Mouse (Mus musculus): Measurements from ENCODE around the gene Bag6.

The Bag6 gene

DNA sequence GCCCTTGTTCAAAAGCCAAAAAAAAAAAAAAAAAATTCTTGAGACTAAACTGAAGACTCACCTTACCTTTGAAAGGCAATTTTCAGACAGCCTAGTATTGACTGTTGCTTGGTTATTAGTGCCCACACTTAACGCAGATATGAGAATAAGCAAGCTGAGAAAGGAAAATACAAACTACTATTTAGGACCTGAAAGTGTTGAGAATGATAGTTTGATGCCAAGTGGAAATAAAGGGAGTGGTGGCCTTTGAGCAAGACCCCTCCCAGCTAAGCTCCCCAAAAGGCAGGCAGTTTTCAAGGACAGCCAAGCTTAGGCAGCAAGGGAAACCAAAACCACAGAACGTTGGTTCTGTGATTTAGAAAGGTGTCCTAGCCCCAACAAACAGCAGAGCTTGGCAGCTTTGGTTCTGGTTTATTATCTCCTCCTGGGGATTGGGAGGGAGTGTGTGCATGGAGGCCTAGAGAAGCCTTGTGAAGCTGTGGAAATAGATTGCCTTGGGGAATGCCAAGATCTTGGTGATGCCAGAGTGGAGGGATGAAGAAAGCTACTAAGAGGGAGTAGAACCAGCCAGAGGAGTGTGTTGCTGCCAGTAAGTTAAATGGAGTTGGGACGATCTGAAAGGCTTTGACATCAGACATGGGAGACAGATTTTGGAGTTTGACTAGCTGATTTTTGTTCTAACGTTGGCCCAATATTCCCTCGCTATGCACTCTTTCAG is 13.1 kb downstream of the Bag6 start:
- no peak for DNase-seq

DNA sequence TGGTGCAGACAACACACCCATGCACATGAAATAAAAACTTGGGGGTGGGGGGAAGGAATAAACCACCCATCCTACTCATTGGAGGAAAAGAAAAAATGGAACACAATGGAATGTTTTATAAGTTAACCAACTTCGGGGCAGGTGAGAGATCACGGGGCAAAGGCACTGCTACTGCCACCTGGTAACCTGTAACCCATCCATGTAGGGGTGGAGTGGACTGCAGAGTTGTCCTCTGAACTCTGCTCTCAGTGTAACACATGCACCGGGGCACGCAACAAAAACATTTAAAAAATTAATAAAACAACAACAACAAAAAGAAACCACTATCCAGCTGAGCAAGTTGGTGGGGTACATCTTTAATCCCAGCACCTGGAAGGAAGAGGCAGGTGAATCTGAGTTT is 17.1 kb downstream of the Bag6 start:
- no peak for DNase-seq

DNA sequence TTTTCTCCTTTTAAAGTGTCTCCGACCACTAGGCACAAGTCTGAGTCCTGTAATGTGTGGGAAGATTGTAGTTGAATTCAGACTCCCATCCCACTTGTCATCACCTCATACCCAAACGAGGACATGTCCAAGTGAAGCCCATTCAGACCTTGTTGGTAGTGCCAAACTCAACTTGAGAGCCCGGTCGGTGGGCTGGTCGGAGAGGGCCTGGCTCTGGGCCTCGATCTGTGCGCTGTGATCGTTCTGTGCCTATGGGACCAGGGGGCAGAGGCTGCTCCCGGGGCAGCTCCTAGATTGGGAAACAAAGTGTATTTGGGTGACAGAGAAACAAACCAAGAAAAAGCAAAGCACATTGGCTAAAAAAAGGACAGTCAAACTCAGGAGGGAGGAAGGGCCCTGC is 18.1 kb downstream of the Bag6 start:
- DNase-seq = no peak

DNA sequence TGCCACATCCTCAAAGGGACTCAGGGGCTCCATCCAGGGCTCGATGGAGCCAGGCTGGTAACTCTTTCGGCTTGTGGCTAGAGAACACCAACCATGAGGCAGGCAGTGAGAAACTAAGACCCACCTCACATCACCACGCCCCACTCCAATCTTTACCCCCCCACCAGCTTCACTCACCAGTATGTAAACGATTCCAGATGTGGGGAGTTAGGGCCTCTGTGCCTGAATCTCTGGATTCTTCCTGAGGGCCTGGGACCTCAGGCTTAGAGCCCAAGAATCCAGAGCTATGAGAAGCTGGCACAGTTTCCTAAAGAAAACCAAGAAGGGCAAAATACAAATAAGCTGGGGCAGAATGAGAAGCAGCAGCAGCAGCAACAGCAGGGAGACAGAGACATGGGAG is 19.0 kb downstream of the Bag6 start:
- DNase-seq = no peak

DNA sequence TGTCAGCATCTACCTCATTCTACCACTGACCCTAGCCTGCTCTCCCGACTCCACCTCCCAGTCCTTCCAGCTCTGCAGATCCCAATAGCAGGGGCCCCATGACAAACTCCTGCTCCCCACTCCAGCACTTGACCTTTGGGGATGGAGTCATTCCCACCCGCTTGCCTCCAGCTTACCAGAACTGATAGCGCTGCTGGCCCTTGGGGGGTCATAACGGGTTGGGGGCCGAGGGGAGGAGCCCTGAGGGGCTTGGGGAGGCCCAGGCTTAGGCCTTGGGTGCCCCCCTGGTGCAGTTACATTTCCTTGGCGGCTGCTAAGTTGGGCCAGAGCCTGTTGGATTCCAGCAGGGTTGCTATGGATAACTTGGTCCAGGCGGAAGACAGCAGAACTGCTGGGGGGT is 19.6 kb downstream of the Bag6 start:
- no peak for DNase-seq

DNA sequence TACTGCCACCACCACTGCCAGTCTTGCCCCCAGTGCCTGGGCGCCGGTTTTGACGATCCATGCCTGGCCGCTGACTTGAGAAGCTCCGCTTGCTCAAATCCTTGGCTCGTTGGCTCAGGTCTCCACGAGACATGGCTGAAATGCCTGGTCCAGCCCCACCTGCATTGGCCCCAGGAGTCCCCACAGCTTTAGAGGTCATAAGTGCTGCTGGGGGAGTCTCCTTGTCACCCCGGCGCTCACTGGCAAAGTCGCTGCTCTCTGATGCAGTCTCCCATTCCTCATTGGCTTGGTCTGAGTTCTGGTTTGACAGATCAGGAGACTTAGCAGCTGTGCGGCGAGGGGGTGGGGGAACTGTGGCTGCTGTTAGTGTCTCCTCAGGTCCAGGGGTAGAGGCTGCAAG is 20.5 kb downstream of the Bag6 start:
- DNase-seq = no peak

DNA sequence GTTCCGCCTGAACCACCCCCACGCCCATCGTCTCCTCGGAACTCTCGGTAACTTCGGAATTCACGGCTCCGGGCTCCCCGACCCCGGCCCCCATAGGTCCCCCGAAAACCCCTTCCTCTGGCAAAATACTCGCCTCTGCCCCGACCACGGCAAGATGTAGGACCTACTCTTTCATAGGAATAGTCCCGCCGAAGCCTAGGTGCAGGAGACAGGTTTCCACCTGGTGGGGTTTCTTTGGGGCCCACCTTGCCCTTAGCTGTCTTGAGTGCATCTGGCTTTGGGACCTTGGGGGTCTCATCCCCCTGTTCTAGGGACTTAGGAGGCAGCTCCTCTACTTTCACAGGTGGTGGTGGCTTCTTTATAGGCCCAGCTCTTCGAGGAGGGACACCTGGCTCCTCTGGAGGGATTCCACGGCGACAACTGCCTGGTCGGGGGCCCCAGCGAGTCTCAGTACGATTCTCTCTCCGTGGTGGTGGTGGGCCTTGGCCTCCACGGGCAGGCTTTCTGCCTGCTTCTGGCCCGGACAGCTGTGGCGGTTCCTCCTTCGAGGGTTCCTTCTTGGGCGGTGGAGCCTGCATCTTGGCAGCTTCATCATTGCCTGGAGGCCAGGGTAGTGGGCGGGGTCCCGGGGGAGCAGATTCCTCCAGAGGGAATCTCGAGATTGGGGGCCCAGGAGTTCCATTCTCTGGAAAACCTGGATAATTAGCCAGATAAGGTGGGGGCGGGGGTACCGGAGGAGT is 21.7 kb downstream of the Bag6 start:
- DNase-seq = no peak

DNA sequence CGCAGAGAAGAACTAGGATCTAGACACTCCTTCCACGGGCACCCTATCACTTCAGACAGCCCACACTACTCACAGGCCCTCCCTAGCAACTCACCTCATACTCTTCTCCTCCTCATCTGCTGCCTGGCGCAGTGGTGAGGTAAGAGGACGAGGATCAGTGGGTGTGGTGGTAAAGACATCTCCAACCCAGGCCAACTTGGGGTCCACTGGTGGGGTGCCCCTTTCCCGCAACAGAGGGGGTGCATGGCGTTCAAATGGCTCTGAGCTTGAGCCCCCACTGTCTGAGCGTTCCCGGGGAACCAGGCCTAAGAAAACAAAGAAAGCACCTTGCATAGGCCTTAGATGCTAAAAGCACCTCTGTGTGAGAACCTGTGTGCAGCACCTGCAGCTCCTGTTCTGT is 22.3 kb downstream of the Bag6 start:
- DNase-seq = no peak

DNA sequence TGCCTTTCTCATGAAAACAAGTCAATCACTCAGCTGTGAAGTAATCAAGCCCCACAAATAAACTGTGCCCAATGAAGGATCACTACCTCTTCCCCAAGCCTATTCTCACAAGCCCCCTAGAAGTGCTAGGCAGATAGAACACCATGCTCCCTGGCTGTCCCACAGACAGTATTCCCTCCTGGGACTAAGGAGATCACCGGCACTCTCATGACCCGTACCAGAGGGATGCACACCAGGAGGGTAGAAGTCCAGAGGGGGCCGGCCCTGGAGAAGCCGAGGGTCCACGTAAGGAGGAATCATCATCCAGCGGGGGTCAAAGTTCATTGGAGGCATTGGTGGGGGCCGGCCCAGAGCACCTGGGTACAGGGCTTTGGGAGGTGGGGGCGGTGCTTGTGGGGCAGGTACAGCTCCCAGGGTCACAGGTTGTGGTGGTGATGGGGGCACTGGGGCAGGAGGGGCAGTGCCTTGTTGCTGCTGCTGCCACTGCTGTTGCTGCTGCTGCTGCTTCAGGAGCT is 22.7 kb downstream of the Bag6 start:
- DNase-seq = no peak

DNA sequence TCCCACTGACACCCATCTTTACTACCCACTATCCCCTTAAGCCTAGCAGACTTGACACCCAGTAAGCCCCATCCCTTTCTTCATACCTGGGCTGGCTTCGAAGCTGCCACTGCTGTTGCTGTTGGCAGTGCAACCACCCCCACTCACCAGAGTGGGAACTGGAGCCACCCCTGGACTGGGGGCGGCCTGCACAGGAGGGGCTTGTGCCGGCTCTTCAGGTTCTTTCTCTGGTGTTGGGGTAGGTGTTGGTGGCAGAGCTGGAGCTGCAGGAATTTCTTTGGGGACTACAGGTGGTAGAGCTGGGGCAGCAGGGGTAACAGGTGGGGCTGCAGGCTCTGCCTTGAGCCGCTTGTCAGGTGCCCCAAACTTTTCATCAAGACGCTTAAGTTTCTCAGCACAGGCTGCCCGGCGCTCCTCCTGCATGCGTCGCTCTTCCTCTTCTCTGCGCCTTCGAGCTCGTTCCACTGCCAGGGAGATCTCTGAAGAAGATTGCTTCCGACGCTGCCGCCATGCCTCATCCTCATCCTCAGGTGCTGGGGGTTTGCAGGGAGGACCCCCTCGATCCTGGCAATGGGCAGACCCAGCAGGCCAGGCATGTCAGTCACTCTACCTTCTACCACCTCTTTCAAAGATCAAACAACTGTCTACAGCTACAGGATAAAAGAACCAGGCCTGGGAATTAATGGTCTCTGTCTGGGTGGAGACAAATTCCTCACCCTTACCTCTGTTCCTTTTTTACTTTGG is 24.0 kb downstream of the Bag6 start:
- no peak for DNase-seq

DNA sequence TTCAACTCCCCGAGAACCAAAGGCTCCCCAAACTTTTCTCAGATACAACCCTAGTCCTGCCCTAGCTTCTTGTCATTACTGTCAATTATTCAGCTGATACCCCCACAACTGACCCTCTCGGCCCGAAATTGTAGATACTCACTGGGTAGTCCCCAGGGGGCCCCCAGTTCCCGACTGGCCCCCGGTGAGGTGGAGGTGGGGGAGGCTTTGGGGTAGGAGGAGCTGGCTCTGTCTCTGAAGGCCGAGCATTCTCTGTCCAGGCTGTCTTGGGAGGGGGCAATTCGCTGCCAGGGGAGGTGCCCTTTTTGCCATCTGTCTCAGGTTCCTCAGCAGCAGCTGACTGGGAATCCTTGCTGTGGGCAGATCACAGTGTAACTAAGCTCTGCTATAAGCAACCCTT is 24.7 kb downstream of the Bag6 start:
- DNase-seq = no peak

DNA sequence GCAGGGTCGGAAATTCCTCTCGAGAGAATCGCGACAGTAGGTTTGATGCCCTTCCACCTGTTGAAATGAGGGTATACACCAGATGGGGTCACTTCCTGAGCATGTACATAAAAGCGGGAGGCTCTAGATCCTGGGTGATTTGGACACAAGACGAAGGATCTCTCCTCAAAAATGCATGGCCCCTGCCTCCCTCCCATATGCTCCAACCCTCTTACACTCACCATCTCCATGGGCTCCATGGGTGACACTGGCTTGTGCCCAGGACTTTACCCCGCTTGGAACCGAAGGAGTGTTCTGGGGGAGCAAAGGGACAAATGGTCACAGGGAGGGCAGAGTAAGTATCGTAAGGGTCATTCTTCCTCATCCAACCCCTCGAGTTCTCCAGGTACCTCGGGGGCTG is 26.4 kb downstream of the Bag6 start:
- DNase-seq = no peak

DNA sequence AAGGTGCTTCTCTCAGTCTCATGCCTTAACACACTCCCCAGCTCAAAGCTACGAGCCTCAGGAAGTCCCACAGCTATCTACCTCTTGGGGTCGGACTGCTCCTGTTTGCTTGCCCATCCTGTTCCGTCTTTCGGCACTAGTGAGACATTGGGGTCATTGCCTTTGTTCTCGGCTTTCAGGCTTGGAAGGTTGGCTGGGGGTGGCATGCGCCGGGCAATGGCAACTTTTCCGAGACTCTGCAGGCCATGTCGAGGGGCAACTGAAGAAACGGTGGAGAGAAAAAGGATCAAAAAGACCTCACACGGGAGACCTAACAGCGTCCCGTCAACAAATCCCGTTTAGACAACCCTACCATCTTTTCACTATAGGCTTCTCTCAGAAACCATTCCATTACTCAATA is 27.1 kb downstream of the Bag6 start:
- no peak for DNase-seq

DNA sequence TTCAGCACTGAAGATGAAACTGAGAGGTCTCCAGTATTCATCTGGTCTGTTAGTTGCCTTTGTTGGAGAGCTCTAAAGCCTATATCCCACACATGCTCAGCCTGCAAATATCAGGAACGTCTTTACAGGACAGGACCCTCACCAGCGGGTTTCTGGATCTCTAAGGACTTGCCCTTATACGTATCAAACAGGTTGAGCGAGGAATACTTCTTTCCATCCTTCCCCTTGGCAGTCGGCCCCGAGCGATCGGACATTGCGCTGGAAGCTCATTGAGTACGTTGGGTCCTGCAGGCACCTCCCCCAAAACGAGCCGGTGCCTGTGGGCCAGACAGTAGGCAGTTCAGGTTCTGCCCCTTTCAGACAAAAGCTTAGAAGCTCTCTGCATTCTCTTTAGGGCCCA is 27.8 kb downstream of the Bag6 start:
- no peak for DNase-seq

DNA sequence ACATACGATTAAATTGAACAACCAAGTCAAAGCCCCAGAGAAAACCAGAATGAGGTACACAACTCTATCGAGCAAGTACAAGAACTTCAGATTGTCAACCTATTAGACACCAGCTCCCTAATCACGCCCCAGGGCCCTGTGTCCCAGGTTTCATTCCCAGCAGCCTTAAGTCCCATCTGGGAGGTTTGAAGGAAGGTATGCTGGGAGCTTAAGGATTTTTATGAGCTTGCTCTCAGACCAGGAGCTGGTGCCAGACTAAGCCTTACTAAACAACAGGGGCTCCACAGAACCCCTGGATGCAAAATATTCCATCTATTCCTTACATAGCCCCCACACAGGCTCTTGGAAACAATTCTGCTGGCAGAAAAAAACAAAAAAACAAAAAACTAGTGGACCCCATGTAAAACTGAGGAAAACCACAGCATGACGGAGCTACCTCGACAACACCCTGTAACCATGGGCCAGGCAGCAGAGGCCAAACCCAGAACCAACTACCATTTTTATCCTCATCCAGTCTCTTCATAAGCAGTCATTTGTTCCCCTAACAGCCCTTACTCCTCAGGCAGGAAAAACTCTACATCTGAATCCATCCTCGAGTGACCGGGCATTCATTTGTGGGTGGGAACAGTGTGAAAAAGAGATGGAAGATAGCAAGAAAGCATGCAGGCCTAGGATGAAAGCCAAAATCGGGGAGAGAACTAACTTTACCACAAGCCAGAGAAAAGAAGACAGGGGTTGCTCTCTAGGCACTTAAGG is 28.5 kb downstream of the Bag6 start:
- no peak for DNase-seq

DNA sequence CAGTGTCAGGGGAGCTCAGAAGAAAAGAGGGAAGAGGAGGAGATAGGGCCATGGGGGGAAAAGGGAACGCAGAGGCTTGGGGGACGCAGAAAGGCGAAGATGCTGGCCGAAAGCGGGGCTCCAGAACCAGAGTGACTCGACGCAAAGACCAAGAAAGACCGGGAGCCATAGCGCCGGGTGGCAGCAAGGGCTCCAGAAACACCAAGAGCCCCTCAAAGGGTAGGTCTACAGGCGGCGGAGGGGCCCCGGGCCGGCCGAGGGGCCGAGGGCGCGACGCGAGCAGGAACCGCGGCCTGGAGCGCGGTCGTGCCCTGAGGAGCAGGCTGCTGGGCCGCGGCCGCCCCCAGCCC is 29.2 kb downstream of the Bag6 start:
- DNase-seq = no peak

DNA sequence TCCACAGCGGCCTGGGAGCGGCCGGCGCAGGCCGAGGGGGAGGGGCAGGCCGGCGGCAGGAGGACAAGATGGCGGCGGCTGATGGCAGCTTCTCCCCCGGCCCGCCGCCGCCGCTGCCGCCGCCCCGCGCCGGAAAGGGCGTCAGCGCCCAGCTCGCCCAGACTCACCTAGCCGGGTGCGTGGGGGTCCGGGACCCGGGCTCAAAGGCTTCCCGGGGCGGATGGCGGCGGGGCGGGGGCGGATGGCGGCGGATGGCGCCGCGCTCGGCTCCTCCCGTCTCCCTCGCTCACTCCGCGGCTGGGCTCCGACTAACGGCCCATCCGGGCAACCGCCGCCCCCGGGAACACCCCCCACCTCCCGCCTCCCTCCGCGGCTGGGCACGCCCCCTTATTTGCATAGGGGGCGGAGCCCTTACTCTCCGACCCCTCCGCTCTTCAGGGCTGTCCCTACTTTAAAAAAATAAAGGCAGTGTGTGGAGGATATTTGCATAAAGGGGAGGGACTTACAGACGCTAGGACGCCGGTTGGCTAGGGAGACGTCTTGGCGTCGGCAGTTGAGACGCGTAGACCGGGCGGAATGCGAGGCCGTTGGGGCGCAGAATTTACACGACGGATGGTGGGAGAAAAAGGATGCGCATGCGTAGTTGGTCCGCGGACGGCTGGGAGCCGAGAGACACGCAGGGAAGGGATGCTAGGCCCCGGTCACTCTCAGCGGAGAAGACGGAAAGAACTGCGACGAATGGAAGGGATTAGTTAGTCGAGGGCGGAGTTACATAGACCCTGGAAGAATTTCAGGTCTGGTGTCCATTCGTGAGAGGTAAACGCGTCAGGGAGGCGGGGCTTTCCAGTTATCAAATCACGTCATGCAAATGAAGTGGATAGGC is 29.8 kb downstream of the Bag6 start, which contains the start of gene Prrc2a:
Prrc2a (minus strand) TSS at position 330 of the 883 bp plus-strand sequence.
- peak; percentile 99 for DNase-seq

DNA sequence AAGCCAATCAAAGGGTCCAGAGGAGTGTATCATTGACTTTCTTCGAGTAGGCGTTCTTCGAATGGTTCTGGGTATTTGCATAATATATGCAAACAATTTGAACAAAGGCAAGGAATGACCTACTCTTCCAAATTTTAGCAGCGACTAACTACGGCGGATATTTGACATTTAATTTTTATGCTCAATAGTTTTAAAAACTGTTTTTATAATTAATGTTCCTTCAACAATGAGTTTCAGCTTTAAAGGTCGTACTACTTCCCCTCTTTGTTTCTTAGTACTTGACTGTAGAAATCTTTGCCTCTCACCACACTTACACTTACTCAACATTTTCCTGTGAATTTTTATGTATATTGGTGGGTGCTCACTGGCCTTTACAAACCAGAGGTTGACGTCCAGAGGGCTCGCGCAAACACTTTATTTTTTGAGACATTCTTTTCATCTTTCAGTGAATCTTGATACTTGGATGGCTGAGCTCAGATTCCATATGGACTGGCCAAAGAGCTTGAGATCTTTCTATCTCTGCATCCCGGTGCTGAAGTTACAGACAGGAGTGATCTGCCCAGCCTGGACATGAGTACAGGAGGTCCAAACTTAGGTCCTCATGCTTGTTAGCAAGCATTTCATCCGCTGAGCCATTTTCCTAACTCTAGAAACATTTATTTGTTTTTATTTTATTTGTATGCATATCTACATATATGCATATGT is 30.6 kb downstream of the Bag6 start:
- DNase-seq = no peak

DNA sequence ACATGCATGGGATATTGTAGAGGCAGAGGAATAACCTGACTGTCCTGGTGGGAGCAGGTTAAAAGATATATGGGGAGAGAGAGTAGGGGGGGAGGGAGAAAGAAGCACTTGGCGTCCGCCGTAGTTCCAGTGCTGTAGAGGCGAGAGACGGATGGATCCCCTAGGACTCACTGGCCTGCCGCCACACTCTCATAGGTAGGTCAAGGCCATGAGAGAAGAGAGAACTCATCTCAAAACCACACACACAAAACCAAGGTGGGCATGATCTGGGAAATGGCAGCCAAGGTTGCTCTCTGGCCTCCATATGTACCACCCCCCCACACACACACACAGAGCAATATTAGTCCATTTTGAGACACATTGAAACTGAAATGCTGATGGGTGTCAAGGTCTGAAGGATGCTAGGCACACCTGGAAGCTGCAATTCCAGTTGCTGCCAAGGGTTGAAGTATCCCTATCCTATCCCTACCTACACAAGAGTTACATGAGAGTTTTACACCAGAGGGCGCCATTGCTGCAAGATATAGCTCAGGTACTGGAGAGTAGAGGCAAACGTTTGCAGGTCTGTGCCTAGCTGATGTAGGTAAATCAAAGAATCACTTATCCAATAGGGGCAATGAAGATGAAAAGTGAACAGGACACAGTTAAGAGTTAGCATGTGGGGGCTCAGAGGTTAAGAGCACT is 31.5 kb downstream of the Bag6 start:
- peak; percentile 67 for DNase-seq

DNA sequence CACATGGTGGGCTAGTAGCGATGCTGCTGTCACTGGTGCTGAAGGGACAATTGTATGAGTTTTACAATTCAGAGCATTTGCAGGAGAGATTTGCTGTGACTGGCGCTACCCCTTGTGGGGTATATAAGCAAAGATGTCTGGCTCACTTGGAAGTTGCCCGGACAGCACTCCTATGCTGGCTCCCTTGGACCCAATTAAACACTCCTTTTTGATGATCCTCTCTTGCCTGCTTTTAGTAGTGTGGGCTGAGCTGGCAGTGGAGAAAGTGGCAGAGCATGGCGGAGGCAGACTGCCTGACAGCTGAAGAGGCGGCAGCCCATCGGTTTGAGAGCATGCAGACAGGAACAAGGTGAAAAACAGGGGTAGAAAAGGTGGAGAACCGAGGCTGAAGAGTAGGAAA is 32.8 kb downstream of the Bag6 start:
- no peak for DNase-seq
